Mouse (Mus musculus) bone marrow macrophage, adult 2 months (primary cell): ENCODE measurements around the gene Thrap3. TPM values are rescaled to one million over a fixed set of nuclear protein-coding genes. Genes with fewer than 3 reads are reported as not detected.

ENCODE experiments used
- H3K27ac ChIP-seq: 2 replicates; pipeline ENCODE4 v1.5.1; 2012; ENCODE audit warnings: low read depth, low read length; ENCODE audit not compliant: insufficient read depth
- H3K4me1 ChIP-seq: 2 replicates; pipeline ENCODE4 v1.6.1; 2012; ENCODE audit warnings: low read length; ENCODE audit not compliant: control insufficient read depth, insufficient read depth
- H3K4me3 ChIP-seq: 2 replicates; pipeline ENCODE4 v1.5.1; 2012; ENCODE audit warnings: mild to moderate bottlenecking, low read length, moderate library complexity; ENCODE audit not compliant: insufficient read depth
- CTCF ChIP-seq: IDR thresholded peaks from 2 replicates; pipeline ENCODE4 v1.5.1; 2012; ENCODE audit warnings: low read depth, mild to moderate bottlenecking, low read length, moderate library complexity
- POLR2A ChIP-seq: IDR thresholded peaks from 2 replicates; pipeline ENCODE4 v1.6.1; 2012; ENCODE audit warnings: mild to moderate bottlenecking, low read depth, low read length, borderline replicate concordance
- polyA plus RNA-seq: library from polyadenylated mRNA; stranded (reverse); fragments of >200 nt; gene quantifications from 2 replicates; pipeline ENCODE4 v1.2.4, GENCODE M21; 2012; ENCODE audit not compliant: missing spikeins, insufficient read depth, insufficient read length

The Thrap3 gene
- polyA plus RNA-seq, 1 experiment, result 236 TPM

GRCm38 (mm10) chr4:126147533-126148160, 54.9 kb downstream of the Thrap3 start, which contains the start of gene Eva1b:
Gene Eva1b (plus strand): TSS chr4:126147744.
- Histone ChIP-seq H3K27ac (no peak within 1 kb of the TSS), H3K4me1 (peaks cover 4% of the 10 kb centered on the region; the same call in 1 of the 2 replicates), H3K4me3 (peak within 1 kb of the TSS; percentile 62)
- TF ChIP-seq POLR2A (no peak), CTCF (no peak)

GRCm38 (mm10) chr4:126146974-126147532, 55.5 kb downstream of the Thrap3 start:
- Histone ChIP-seq H3K27ac (no peak overlapping the region), H3K4me3 (no peak overlapping the region), H3K4me1 (peaks cover 4% of the 10 kb centered on the region; the same call in 1 of the 2 replicates)
- TF ChIP-seq CTCF (no peak), POLR2A (no peak)

GRCm38 (mm10) chr4:126145396-126145795, 57.2 kb downstream of the Thrap3 start:
- TF ChIP-seq CTCF (no peak), POLR2A (no peak)
- H3K27ac ChIP-seq, result no peak overlapping the region
- no peak overlapping the region for H3K4me3 ChIP-seq
- H3K4me1 ChIP-seq, result peaks cover 4% of the 10 kb centered on the region; the same call in 1 of the 2 replicates

GRCm38 (mm10) chr4:126141021-126141420, 61.5 kb downstream of the Thrap3 start:
- TF ChIP-seq POLR2A (no peak), CTCF (no peak)
- Histone ChIP-seq H3K27ac (no peak overlapping the region), H3K4me3 (no peak overlapping the region), H3K4me1 (peaks cover 15% of the 10 kb centered on the region)

- peaks cover 18% of the 10 kb centered on the region for H3K4me1 ChIP-seq
- no peak overlapping the region for H3K4me3 ChIP-seq
- H3K27ac ChIP-seq, result peak overlapping the region; percentile 50; the same call in 1 of the 2 replicates
- TF ChIP-seq POLR2A, result no peak
- no peak for TF ChIP-seq CTCF
These were observed 64.8 kb downstream of the Thrap3 start for GRCm38 (mm10) chr4:126137773-126138172.

- no peak overlapping the region for H3K4me3 ChIP-seq
- H3K4me1 ChIP-seq, result peaks cover 36% of the 10 kb centered on the region
- no peak overlapping the region for H3K27ac ChIP-seq
- TF ChIP-seq CTCF, result no peak
- no peak for TF ChIP-seq POLR2A
These were observed 67.9 kb downstream of the Thrap3 start for GRCm38 (mm10) chr4:126134639-126135038.

GRCm38 (mm10) chr4:126134236-126134635, 68.3 kb downstream of the Thrap3 start:
- no peak overlapping the region for H3K27ac ChIP-seq
- H3K4me3 ChIP-seq, result no peak overlapping the region
- TF ChIP-seq CTCF (no peak), POLR2A (no peak)
- H3K4me1 ChIP-seq, result peaks cover 36% of the 10 kb centered on the region

GRCm38 (mm10) chr4:126132636-126133264, 69.8 kb downstream of the Thrap3 start:
- TF ChIP-seq CTCF (no peak), POLR2A (no peak)
- peak overlapping the region; percentile 77; the same call in 1 of the 2 replicates for H3K27ac ChIP-seq

GRCm38 (mm10) chr4:126131290-126132121, 71.1 kb downstream of the Thrap3 start:
- Histone ChIP-seq H3K4me3 (no peak overlapping the region), H3K27ac (peak overlapping the region; percentile 77), H3K4me1 (peaks cover 26% of the 10 kb centered on the region)
- TF ChIP-seq POLR2A (no peak), CTCF (0 out of 2 replicates have a peak, but pooled peaks have one; percentile 15)

More at GRCm38 (mm10) chr4:126132636-126133264, 69.8 kb downstream of the Thrap3 start:
- no peak overlapping the region for H3K4me3 ChIP-seq
- H3K4me1 ChIP-seq, result peaks cover 33% of the 10 kb centered on the region
